19 mouse cellular contexts compared by ENCODE assay signal in genomic region chr17:62652451-62652850, GRCm38 (mm10).
DNase-seq lines count a peak whose midpoint lies in the region; ATAC-seq and TF ChIP-seq lines count a peak whose summit lies in the region.
"Had no signal": no experiment of that assay in that cellular context is flagged by ENCODE, and none has a peak within 500 bp of the region (broad histone marks: within the 10 kb centered on the region; RNA-seq: fewer than 3 reads in every experiment).

No protein-coding gene starts in this region.

- no peak overlapping the region for H3K9ac ChIP-seq in neural tube, embryonic 13.5 days
- H3K9ac ChIP-seq in neural tube, embryonic 15.5 days (replicated peaks): no peak overlapping the region
- H3K9ac ChIP-seq: embryonic facial prominence, embryonic 15.5 days; heart, embryonic 13.5 days; limb, embryonic 15.5 days; liver, postnatal 0 days; stomach, embryonic 15.5 days had no signal

- 0 out of 2 replicates have a peak overlapping the region, but pooled peaks have one; percentile 46 for H3K27ac ChIP-seq in neural tube, embryonic 13.5 days (replicated peaks)
- no peak overlapping the region for H3K27ac ChIP-seq in neural tube, embryonic 15.5 days (replicated peaks)
- H3K27ac ChIP-seq: embryonic facial prominence, embryonic 15.5 days; forebrain, embryonic 10.5 days; heart, embryonic 13.5 days; limb, embryonic 15.5 days; stomach, embryonic 15.5 days had no signal

- TF ChIP-seq POLR2A in brain, embryonic 14.5 days (IDR thresholded peaks at IDR 0.05; ENCODE audit: borderline replicate concordance, extremely low read depth, insufficient read depth, insufficient read length, poor library complexity, severe bottlenecking): no peak

- 61% methylated on average over 6 of the region's 6 CpGs for WGBS in neural tube, embryonic 13.5 days
- 58% methylated on average over 6 of the region's 6 CpGs for WGBS in neural tube, embryonic 15.5 days

- DNase-seq in heart, adult 11 months: peak; percentile 29
- no peak for DNase-seq in heart, adult 8-10 months (ENCODE audit: low spot score)
- peak; percentile 63 for DNase-seq in MN1 (ENCODE audit: low spot score)
- DNase-seq in brain, embryonic 14.5 days (ENCODE audit: low read depth): peak; percentile 62
- DNase-seq in right cerebral cortex, adult 18-20 months: no peak
- DNase-seq: cerebellum, adult 9-11 months; embryo, embryonic 11 days; gastrocnemius, postnatal 14 days; kidney, adult 9 months; kidney, postnatal 4 days; liver, postnatal 0 days; lung, postnatal 36 days had no signal

- H3K4me2 ChIP-seq in neural tube, embryonic 13.5 days: no peak overlapping the region
- H3K4me2 ChIP-seq in neural tube, embryonic 15.5 days: no peak overlapping the region
- H3K4me2 ChIP-seq: embryonic facial prominence, embryonic 15.5 days; heart, embryonic 13.5 days; limb, embryonic 15.5 days; stomach, embryonic 15.5 days had no signal

- H3K27me3 ChIP-seq in neural tube, embryonic 13.5 days: no peaks in the 10 kb centered on the region
- H3K27me3 ChIP-seq in neural tube, embryonic 15.5 days (replicated peaks): no peaks in the 10 kb centered on the region
- H3K27me3 ChIP-seq: embryonic facial prominence, embryonic 15.5 days; heart, embryonic 13.5 days; limb, embryonic 15.5 days; stomach, embryonic 15.5 days had no signal

- H3K4me3 ChIP-seq in neural tube, embryonic 13.5 days: no peak overlapping the region
- H3K4me3 ChIP-seq in neural tube, embryonic 15.5 days (replicated peaks): no peak overlapping the region
- H3K4me3 ChIP-seq: embryonic facial prominence, embryonic 15.5 days; forebrain, embryonic 10.5 days; heart, embryonic 13.5 days; limb, embryonic 15.5 days; stomach, embryonic 15.5 days had no signal

- peaks cover 39% of the 10 kb centered on the region for H3K4me1 ChIP-seq in neural tube, embryonic 13.5 days (replicated peaks)
- peaks cover 15% of the 10 kb centered on the region; the same call in 1 of the 2 replicates for H3K4me1 ChIP-seq in neural tube, embryonic 15.5 days

- no peak for TF ChIP-seq CTCF in brain, embryonic 14.5 days (IDR thresholded peaks at IDR 0.05; ENCODE audit: borderline replicate concordance, extremely low read depth, insufficient read depth, insufficient read length)

- no peaks in the 10 kb centered on the region for H3K9me3 ChIP-seq in neural tube, embryonic 13.5 days
- H3K9me3 ChIP-seq in neural tube, embryonic 15.5 days (replicated peaks): no peaks in the 10 kb centered on the region
- H3K9me3 ChIP-seq: embryonic facial prominence, embryonic 15.5 days; forebrain, embryonic 10.5 days; heart, embryonic 13.5 days; limb, embryonic 15.5 days; stomach, embryonic 15.5 days had no signal

- ATAC-seq in neural tube, embryonic 13.5 days (ENCODE audit: low read depth): no peak
- no peak for ATAC-seq in neural tube, embryonic 15.5 days (ENCODE audit: low FRiP score)
- ATAC-seq: liver, postnatal 0 days had no signal

- H3K36me3 ChIP-seq in neural tube, embryonic 13.5 days: no peaks in the 10 kb centered on the region
- no peaks in the 10 kb centered on the region for H3K36me3 ChIP-seq in neural tube, embryonic 15.5 days
- H3K36me3 ChIP-seq: embryonic facial prominence, embryonic 15.5 days; heart, embryonic 13.5 days; limb, embryonic 15.5 days; stomach, embryonic 15.5 days had no signal

Comparison
In these comparisons a context has a peak if more than half of its experiments do, and no peak if none do; other contexts are left out.
1. DNase-seq: peak in heart, adult 11 months (single experiment), MN1 (single experiment) and brain, embryonic 14.5 days (single experiment); none in heart, adult 8-10 months (single experiment) and right cerebral cortex, adult 18-20 months (single experiment).